Mouse (Mus musculus): Measurements from ENCODE around the gene Cdkal1.

DNA sequence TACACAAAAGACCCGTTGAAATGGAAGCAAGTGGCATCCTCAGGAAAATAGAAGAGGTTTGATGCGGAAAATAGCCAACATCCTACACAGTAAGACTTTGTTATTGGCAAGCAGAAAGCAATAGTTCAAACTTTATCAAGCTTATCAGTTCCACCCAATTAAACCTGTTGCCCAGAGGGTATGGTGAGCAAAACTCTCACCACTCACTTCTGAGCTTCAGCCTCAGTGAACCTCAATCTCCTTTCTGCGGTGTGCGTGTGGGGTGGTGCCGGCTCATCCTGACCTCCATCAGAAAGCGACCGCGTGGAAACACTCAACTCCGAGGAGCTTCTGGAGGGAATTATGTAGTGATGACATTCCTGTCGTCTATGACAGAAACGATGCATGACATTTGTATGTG is 621.5 kb downstream of the Cdkal1 start:
- TF ChIP-seq GATA1 (IDR thresholded peaks at IDR 0.05; ENCODE audit: borderline replicate concordance, low read length): no peak
- TF ChIP-seq FLI1 (IDR thresholded peaks at IDR 0.05; ENCODE audit: low read length): no peak

Data from megakaryocyte, embryonic 14.5 days (primary cell).